Mouse (Mus musculus): ENCODE measurements at regions not wholly inside any gene's neighbourhood (a gene's known extent, or its start where the extent isn't known, plus 50 kb on each side); places are given as distances from the start of the nearest gene placed in this dataset.

DNA sequence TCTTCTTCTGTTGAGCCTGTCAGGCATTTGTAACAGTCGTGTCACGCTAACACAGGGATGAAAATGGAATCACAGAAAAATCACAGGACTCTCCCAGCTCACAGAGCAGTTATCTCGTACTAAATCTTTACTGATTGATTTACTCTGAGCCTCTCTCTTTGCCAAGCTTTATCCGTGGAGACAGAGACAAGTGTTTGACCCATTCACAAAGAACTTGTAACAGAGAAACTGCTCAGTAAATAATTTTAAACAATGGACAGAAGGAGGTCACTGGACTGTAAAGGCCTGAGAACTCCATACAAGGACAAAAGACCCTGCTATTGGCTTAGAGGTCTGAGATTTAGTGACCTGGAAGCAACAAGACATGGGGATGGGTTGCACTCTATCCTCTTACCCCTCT lies 66.5 kb downstream of the Nps start:
- H3K4me3 ChIP-seq = no peak overlapping the region
- DNase-seq (ENCODE audit: low spot score in 2 of 2) = no peak
- no peak for TF ChIP-seq CTCF (conservative IDR thresholded peaks at IDR 0.05)
- no peak overlapping the region for H3K27ac ChIP-seq

DNA sequence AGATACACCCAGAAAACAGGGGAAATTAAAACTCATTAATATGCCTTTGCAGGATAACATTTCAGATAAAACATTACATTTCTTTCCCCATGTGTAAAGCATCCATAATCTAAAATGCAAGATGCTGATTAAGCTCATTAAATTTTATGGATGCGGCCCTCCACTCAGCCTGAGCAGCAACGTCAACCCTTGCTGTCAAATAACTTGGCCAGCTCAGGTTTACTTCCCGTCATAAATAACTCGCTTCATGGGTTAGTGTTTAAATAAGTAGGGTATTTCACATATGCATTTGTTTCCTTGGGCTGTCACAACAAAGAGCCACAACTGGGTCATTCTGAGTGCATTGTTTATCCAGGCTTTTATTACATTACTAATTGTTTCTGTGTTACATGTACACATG lies 65.1 kb upstream of the Foxi2 start:
- no peak overlapping the region for H3K4me3 ChIP-seq
- no peak for TF ChIP-seq CTCF (conservative IDR thresholded peaks at IDR 0.05)
- no peak for DNase-seq (ENCODE audit: low spot score in 2 of 2)
- no peak overlapping the region for H3K27ac ChIP-seq

DNA sequence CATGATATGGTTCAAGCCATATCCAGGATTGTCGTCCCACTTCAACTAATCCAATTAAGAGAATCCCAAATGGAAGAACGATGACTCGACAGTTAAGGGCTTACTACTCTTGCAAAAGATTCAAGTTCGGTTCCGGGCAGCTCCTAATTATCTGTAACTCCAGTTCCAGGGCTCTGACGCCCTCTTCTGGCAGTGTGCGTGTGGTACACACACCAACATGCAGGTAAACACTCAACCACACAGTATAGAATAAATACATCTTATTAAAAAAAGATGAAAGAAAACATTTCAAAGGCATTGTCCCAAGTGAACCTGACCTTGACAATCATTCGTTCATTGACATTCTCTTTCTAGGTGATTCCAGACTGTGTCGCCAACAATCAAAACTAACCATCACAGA lies 63.4 kb upstream of the Foxi2 start:
- peak; percentile 32 for TF ChIP-seq CTCF (conservative IDR thresholded peaks at IDR 0.05)
- H3K4me3 ChIP-seq = no peak overlapping the region
- H3K27ac ChIP-seq = no peak overlapping the region
- no peak for DNase-seq (ENCODE audit: low spot score in 2 of 2)

DNA sequence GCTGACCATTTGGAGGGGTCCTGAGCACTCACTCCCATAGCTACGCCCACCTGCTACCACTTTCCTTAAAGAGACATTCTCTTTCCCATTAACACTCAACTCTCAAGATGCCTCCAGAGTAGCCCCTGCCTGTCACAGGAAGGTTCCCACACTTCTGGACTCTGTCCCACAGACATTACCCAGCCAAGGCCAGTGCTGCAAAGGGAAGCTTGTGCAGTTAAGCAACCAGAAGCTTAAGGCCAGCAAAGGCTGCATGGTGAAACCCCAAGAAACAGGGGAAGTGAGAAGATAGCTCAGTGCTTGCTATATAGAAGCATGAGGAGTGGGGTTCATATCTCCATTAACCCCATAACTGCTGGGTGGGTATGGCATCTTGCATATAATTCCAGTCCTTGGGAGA lies 52.3 kb upstream of the Foxi2 start:
- Histone ChIP-seq H3K4me3 (no peak overlapping the region), H3K27ac (no peak overlapping the region)
- TF ChIP-seq CTCF (conservative IDR thresholded peaks at IDR 0.05) = no peak
- DNase-seq (ENCODE audit: low spot score in 2 of 2) = no peak

Data from layer of hippocampus, adult 2 months (tissue).